Mouse (Mus musculus): Measurements from ENCODE around the gene Nadk.
"Not testable (repeated sequence)": the region's sequence is repeated elsewhere in the genome, so short reads cannot be mapped to it uniquely, and the experiment has no call there.

- not testable (repeated sequence) for TF ChIP-seq CTCF (IDR thresholded peaks at IDR 0.05); POLR2A (IDR thresholded peaks at IDR 0.05; ENCODE audit: insufficient read depth, low read depth, low read length)
Measured at GRCm38 (mm10) chr4:155570315-155570714, 8.1 kb downstream of the Nadk start.
